Mouse (Mus musculus) embryonic facial prominence, embryonic 12.5 days (tissue): ENCODE measurements at regions not wholly inside any gene's neighbourhood (a gene's known extent, or its start where the extent isn't known, plus 50 kb on each side); places are given as distances from the start of the nearest gene placed in this dataset.

ENCODE experiments used
- ATAC-seq: fragments of 200-750 bp; cut with Nextera tagmentation; 2 replicates; pipeline ENCODE4 v1.8.0; 2017; ENCODE audit not compliant: insufficient number of reproducible peaks, insufficient read depth, low FRiP score, low TSS enrichment
- H3K27ac ChIP-seq: fragments of 300-500 bp; sonication (generic); 2 replicates; pipeline ENCODE4 v1.5.1; 2016; ENCODE audit warnings: mild to moderate bottlenecking
- H3K27me3 ChIP-seq: fragments of 300-500 bp; sonication (generic); 2 replicates; pipeline ENCODE4 v1.6.1; 2016; ENCODE audit warnings: mild to moderate bottlenecking, moderate library complexity
- H3K36me3 ChIP-seq: fragments of 300-500 bp; sonication (generic); 2 replicates; pipeline ENCODE4 v1.6.1; 2016; ENCODE audit warnings: mild to moderate bottlenecking
- H3K4me1 ChIP-seq: fragments of 300-500 bp; sonication (generic); 2 replicates; pipeline ENCODE4 v1.6.1; 2016
- H3K4me2 ChIP-seq: fragments of 300-500 bp; sonication (generic); replicated peaks from 2 replicates; pipeline ENCODE4 v1.6.1; 2016; ENCODE audit warnings: mild to moderate bottlenecking, moderate library complexity
- H3K4me3 ChIP-seq: fragments of 300-500 bp; sonication (generic); 2 replicates; pipeline ENCODE4 v1.5.1; 2016; ENCODE audit warnings: mild to moderate bottlenecking
- H3K9ac ChIP-seq: fragments of 300-500 bp; sonication (generic); 2 replicates; pipeline ENCODE4 v1.6.1; 2016; ENCODE audit warnings: mild to moderate bottlenecking, moderate library complexity
- H3K9me3 ChIP-seq: fragments of 300-500 bp; sonication (generic); 2 replicates; pipeline ENCODE4 v1.6.1; 2016; ENCODE audit warnings: mild to moderate bottlenecking, moderate library complexity
- WGBS: fragments of 180-500 bp; shearing (Covaris S2); methylation state at CpG from one replicate; pipeline ENCODE4 v1.1.7; 2016; 5-methylcytosine and 5-hydroxymethylcytosine counted together

GRCm38 (mm10) chr2:115472393-115472792 is 109.1 kb upstream of the BC052040 start:
- Histone ChIP-seq H3K4me1 (peaks cover 7% of the 10 kb centered on the region; the same call in 1 of the 2 replicates), H3K27ac (no peak overlapping the region), H3K4me3 (no peak overlapping the region), H3K9me3 (no peaks in the 10 kb centered on the region), H3K27me3 (no peaks in the 10 kb centered on the region), H3K4me2 (no peak overlapping the region), H3K36me3 (no peaks in the 10 kb centered on the region), H3K9ac (no peak overlapping the region)
- no peak for ATAC-seq
- 72% methylated on average over 2 of the region's 2 CpGs for WGBS

DNA sequence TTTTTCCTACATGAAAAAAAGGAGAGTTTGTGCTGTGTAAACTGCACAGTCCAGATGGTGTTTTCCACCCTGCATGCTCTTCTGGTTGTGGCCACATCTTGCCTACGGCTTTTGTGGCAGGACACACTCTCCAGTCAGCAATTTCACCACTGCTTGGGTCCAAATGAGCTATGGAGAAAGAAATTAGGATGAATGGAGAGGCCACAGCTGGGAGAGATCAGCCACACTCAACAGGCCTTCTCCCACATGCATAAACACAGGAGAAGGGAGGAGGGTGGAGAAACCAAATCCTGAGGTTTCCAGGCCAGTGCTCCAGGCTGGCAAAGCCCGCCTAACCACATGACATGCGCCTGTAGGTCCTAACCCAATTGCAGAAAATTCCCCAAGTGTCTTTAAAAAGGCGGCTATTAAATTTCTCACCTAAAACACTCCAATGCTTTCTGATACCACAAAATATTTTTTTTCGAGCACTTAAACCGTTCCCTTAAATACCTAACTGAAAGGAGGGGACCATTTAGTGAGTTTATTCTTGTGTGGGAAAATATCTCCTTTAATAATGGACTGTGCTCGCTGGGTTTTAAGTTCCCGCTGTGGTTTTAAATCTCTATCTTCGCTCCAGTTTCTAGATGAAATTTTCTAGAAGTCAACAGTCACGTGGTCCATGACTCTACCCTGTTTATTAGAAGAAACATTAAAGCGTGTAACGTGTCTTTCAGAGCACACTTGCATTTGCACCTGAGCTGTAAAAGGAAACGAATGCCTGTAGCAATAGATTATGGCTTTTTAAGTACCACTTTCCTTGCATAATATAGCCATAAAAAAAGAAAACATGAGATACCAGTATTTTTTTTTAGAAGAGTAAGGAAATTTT is 97.9 kb upstream of the BC052040 start:
- Histone ChIP-seq H3K9me3 (no peaks in the 10 kb centered on the region), H3K4me2 (no peak overlapping the region), H3K27ac (peak overlapping the region; percentile 58), H3K36me3 (no peaks in the 10 kb centered on the region), H3K4me1 (peaks cover 9% of the 10 kb centered on the region; the same call in 1 of the 2 replicates), H3K9ac (no peak overlapping the region), H3K27me3 (no peaks in the 10 kb centered on the region), H3K4me3 (no peak overlapping the region)
- peak; percentile 86 for ATAC-seq
- 50% methylated on average over 13 of the region's 13 CpGs for WGBS

- 71% methylated on average over 4 of the region's 4 CpGs for WGBS
- Histone ChIP-seq H3K27me3 (no peaks in the 10 kb centered on the region), H3K9me3 (no peaks in the 10 kb centered on the region), H3K4me2 (no peak overlapping the region), H3K4me1 (peaks cover 2% of the 10 kb centered on the region; the same call in 1 of the 2 replicates), H3K4me3 (no peak overlapping the region), H3K27ac (no peak overlapping the region), H3K36me3 (no peaks in the 10 kb centered on the region), H3K9ac (no peak overlapping the region)
- no peak for ATAC-seq
Observed at GRCm38 (mm10) chr2:115488465-115488864, 93.1 kb upstream of the BC052040 start.

DNA sequence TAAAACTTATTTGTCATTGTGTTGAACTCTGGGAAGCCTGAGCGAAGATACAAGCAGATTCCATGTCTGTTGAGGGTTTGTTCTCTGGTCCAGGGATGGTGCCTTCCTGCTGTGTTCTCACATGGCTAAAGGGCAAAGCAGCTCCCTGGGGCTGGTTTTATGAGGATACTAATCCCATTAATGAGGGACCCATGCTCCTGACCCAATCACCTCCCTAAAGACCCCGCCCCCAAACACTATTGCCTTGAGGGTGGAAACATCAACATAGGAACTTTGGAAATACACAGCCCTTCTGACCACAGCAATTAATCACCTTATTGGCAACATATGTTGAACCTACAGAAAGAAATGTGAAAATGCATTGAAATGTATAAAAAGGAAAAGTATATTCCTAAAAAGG is 88.5 kb upstream of the BC052040 start:
- H3K4me1 ChIP-seq = no peaks in the 10 kb centered on the region
- 0 out of 2 replicates have a peak, but pooled peaks cover 2% of the 10 kb centered on the region for H3K9me3 ChIP-seq
- no peak overlapping the region for H3K4me3 ChIP-seq
- no peaks in the 10 kb centered on the region for H3K27me3 ChIP-seq
- H3K36me3 ChIP-seq = no peaks in the 10 kb centered on the region
- no peak for ATAC-seq
- H3K27ac ChIP-seq = no peak overlapping the region
- H3K9ac ChIP-seq = no peak overlapping the region
- H3K4me2 ChIP-seq = no peak overlapping the region
- 52% methylated on average over 2 of the region's 2 CpGs for WGBS

DNA sequence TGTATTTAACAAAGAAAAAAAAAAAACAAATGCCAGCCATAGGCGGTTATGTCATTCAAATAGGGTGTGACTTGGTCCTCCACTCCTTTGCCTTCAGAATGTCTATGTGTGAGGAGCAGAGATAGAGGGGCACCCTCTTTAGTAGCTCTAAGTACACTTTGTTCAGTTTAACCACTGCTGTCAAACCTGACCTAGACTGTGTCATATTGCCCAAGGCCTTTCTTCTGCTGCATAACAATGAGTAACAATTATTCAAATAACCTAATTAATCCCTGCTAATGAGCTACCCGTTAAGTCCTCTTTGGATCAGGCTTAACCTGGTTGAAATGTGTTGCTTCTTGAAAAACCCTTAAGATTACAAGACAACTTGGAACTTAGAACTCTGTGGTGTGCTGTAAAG is 81.6 kb upstream of the BC052040 start:
- WGBS = 81% methylated on average over 2 of the region's 2 CpGs
- 0 out of 2 replicates have a peak, but pooled peaks cover 2% of the 10 kb centered on the region for H3K9me3 ChIP-seq
- H3K36me3 ChIP-seq = no peaks in the 10 kb centered on the region
- no peaks in the 10 kb centered on the region for H3K27me3 ChIP-seq
- H3K27ac ChIP-seq = no peak overlapping the region
- no peak overlapping the region for H3K4me2 ChIP-seq
- H3K9ac ChIP-seq = no peak overlapping the region
- H3K4me3 ChIP-seq = no peak overlapping the region
- H3K4me1 ChIP-seq = no peaks in the 10 kb centered on the region
- no peak for ATAC-seq

DNA sequence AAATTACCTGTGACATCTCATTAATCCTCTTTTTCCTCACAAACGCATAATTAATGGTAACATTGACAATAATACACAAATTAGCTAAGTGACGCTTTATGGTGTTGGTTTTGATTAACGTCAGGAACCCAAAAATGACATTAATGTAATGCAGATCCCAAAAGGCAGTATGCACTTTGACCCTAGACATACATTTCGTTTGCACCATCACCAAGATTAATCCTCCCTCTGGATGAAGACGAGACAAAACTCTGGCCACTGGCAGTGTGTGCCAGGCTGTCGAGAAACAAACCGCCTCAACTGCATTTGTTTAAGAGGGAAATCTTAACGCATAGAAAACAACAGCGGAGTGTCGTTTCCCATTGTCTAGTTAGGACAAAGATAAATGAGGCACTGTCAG is 72.0 kb upstream of the BC052040 start:
- no peaks in the 10 kb centered on the region for H3K9me3 ChIP-seq
- no peak overlapping the region for H3K27ac ChIP-seq
- no peak overlapping the region for H3K4me2 ChIP-seq
- H3K4me3 ChIP-seq = no peak overlapping the region
- no peaks in the 10 kb centered on the region for H3K36me3 ChIP-seq
- H3K9ac ChIP-seq = no peak overlapping the region
- H3K4me1 ChIP-seq = peaks cover 6% of the 10 kb centered on the region; the same call in 1 of the 2 replicates
- no peaks in the 10 kb centered on the region for H3K27me3 ChIP-seq
- 54% methylated on average over 10 of the region's 10 CpGs for WGBS
- no peak for ATAC-seq

- peaks cover 13% of the 10 kb centered on the region; the same call in 1 of the 2 replicates for H3K4me1 ChIP-seq
- H3K27me3 ChIP-seq = no peaks in the 10 kb centered on the region
- ATAC-seq = no peak
- 62% methylated on average over 3 of the region's 3 CpGs for WGBS
- H3K36me3 ChIP-seq = no peaks in the 10 kb centered on the region
- no peak overlapping the region for H3K9ac ChIP-seq
- H3K4me2 ChIP-seq = no peak overlapping the region
- no peak overlapping the region for H3K27ac ChIP-seq
- H3K4me3 ChIP-seq = no peak overlapping the region
- H3K9me3 ChIP-seq = no peaks in the 10 kb centered on the region
Observed at GRCm38 (mm10) chr2:115511146-115511545, 70.4 kb upstream of the BC052040 start.

DNA sequence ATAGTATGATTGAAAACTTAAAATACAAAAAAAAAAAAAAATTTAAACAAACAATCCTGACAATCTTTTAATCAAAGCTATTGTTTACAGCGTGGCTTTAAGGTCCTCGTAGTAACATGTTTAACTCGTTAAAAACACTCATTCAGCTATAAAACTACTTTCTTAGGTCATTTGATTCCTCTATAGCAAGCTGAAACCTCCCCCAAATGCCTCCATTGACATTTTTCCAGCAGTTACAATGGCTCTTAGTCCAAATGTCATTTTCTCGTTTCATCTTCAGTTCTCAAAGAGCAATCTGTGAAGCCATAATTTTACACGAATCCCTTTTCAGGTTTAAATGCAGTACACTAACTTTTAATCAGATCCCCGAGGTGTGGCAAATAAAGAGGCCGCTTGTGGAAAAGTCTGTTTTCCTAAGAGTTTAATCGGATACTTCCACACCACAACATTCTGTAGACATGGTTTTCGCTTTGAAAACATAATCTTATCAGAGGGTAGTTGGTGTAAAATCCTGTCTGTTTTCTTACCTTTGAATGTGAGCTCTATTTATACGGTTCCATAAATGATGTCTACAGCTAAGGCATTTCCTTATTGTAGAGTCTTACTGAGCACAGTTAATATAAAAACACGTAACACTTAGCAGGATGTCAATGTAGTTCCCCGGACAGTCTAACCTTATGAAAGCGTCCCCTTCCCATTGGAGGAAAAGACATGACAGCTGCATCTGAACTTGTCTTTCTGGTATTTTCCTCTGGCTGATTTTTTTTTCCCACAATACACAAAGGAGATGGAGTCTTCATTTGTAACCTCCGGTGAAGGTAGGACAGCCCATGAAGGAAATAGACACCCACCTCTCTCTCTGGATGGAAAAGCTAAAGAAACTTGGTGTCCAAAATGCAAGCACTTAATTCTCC is 69.6 kb upstream of the BC052040 start:
- H3K27me3 ChIP-seq = no peaks in the 10 kb centered on the region
- H3K9me3 ChIP-seq = no peaks in the 10 kb centered on the region
- ATAC-seq = no peak
- H3K4me3 ChIP-seq = no peak overlapping the region
- no peaks in the 10 kb centered on the region for H3K36me3 ChIP-seq
- 54% methylated on average over 14 of the region's 14 CpGs for WGBS
- 0 out of 2 replicates have a peak overlapping the region, but pooled peaks have one; percentile 3 for H3K27ac ChIP-seq
- peaks cover 15% of the 10 kb centered on the region; the same call in 1 of the 2 replicates for H3K4me1 ChIP-seq
- no peak overlapping the region for H3K9ac ChIP-seq
- H3K4me2 ChIP-seq = no peak overlapping the region

GRCm38 (mm10) chr2:115512891-115513290 is 68.6 kb upstream of the BC052040 start:
- Histone ChIP-seq H3K4me1 (peaks cover 16% of the 10 kb centered on the region; the same call in 1 of the 2 replicates), H3K4me3 (no peak overlapping the region), H3K9ac (no peak overlapping the region), H3K36me3 (no peaks in the 10 kb centered on the region), H3K27ac (no peak overlapping the region), H3K9me3 (no peaks in the 10 kb centered on the region), H3K4me2 (no peak overlapping the region), H3K27me3 (no peaks in the 10 kb centered on the region)
- WGBS = 72% methylated on average over 8 of the region's 8 CpGs
- ATAC-seq = no peak

GRCm38 (mm10) chr2:115513774-115514231 is 67.7 kb upstream of the BC052040 start:
- H3K4me1 ChIP-seq = peaks cover 16% of the 10 kb centered on the region; the same call in 1 of the 2 replicates
- 9% methylated on average over 8 of the region's 8 CpGs for WGBS
- no peak for ATAC-seq
- H3K4me3 ChIP-seq = no peak overlapping the region
- H3K27me3 ChIP-seq = no peaks in the 10 kb centered on the region
- H3K9me3 ChIP-seq = no peaks in the 10 kb centered on the region
- H3K9ac ChIP-seq = no peak overlapping the region
- no peaks in the 10 kb centered on the region for H3K36me3 ChIP-seq
- H3K4me2 ChIP-seq = 0 out of 2 replicates have a peak overlapping the region, but pooled peaks have one; percentile 1
- 0 out of 2 replicates have a peak overlapping the region, but pooled peaks have one; percentile 19 for H3K27ac ChIP-seq

GRCm38 (mm10) chr2:115514831-115515428 is 66.6 kb upstream of the BC052040 start:
- H3K36me3 ChIP-seq = no peaks in the 10 kb centered on the region
- H3K4me3 ChIP-seq = no peak overlapping the region
- 0 out of 2 replicates have a peak overlapping the region, but pooled peaks have one; percentile 7 for H3K4me2 ChIP-seq
- H3K27ac ChIP-seq = peak overlapping the region; percentile 13; the same call in 1 of the 2 replicates
- ATAC-seq = no peak
- H3K9me3 ChIP-seq = no peaks in the 10 kb centered on the region
- H3K4me1 ChIP-seq = peaks cover 16% of the 10 kb centered on the region; the same call in 1 of the 2 replicates
- WGBS = 11% methylated on average over 9 of the region's 9 CpGs
- H3K9ac ChIP-seq = no peak overlapping the region; the same call in 1 of the 2 replicates
- no peaks in the 10 kb centered on the region for H3K27me3 ChIP-seq
